Mouse (Mus musculus): Measurements from ENCODE around the gene Pax3. TPM values are rescaled to one million over a fixed set of nuclear protein-coding genes. Genes with fewer than 3 reads are reported as not detected.

Pax3 gene
- polyA plus RNA-seq, 1 experiment from 2014 or later: not detected

- H3K4me1 ChIP-seq (ENCODE audit: insufficient read depth): no peaks in the 10 kb centered on the region
- DNase-seq (no peak), ATAC-seq (no peak)
- no peak overlapping the region for H3K4me2 ChIP-seq (ENCODE audit: low read depth, low read length)
- H3K27me3 ChIP-seq (ENCODE audit: insufficient read depth, low read length): peaks cover 72% of the 10 kb centered on the region
- H3K27ac ChIP-seq (ENCODE audit: low read depth): no peak overlapping the region
- no peaks in the 10 kb centered on the region for H3K9me3 ChIP-seq (ENCODE audit: low read length)
- no peaks in the 10 kb centered on the region for H3K36me3 ChIP-seq (replicated peaks; ENCODE audit: insufficient read depth, low read length)
- WGBS (ENCODE audit: insufficient replicate concordance): 2% methylated on average over 8 of the region's 8 CpGs
- TF ChIP-seq CTCF (IDR thresholded peaks at IDR 0.05; ENCODE audit: low read depth): no peak
- H3K4me3 ChIP-seq (ENCODE audit: low read depth, low read length): no peak overlapping the region
- no peak overlapping the region for H3K9ac ChIP-seq (replicated peaks)
These were observed 9.7 kb downstream of the Pax3 start for GRCm38 (mm10) chr1:78187122-78187787.

GRCm38 (mm10) chr1:78182954-78183353, 14.0 kb downstream of the Pax3 start:
- 50% methylated on average over 5 of the region's 5 CpGs for WGBS (ENCODE audit: insufficient replicate concordance)
- H3K4me3 ChIP-seq (ENCODE audit: low read depth, low read length): no peak overlapping the region
- no peak overlapping the region for H3K9ac ChIP-seq (replicated peaks)
- no peak for TF ChIP-seq EP300 (IDR thresholded peaks at IDR 0.05; ENCODE audit: low read depth)
- no peak for TF ChIP-seq CTCF (IDR thresholded peaks at IDR 0.05; ENCODE audit: low read depth)
- no peaks in the 10 kb centered on the region for H3K36me3 ChIP-seq (replicated peaks; ENCODE audit: insufficient read depth, low read length)
- no peaks in the 10 kb centered on the region for H3K9me3 ChIP-seq (ENCODE audit: low read length)
- no peaks in the 10 kb centered on the region for H3K4me1 ChIP-seq (ENCODE audit: insufficient read depth)
- DNase-seq (no peak), ATAC-seq (no peak)
- H3K27ac ChIP-seq (ENCODE audit: low read depth): no peak overlapping the region
- H3K27me3 ChIP-seq (ENCODE audit: insufficient read depth, low read length): peaks cover 53% of the 10 kb centered on the region
- no peak overlapping the region for H3K4me2 ChIP-seq (ENCODE audit: low read depth, low read length)

- H3K9me3 ChIP-seq (ENCODE audit: low read length): no peaks in the 10 kb centered on the region
- no peaks in the 10 kb centered on the region for H3K4me1 ChIP-seq (ENCODE audit: insufficient read depth)
- ATAC-seq (no peak), DNase-seq (no peak)
- no peak overlapping the region for H3K9ac ChIP-seq (replicated peaks)
- H3K36me3 ChIP-seq (replicated peaks; ENCODE audit: insufficient read depth, low read length): no peaks in the 10 kb centered on the region
- H3K4me2 ChIP-seq (ENCODE audit: low read depth, low read length): peak overlapping the region; percentile 15; the same call in 1 of the 2 replicates
- no peak for TF ChIP-seq CTCF (IDR thresholded peaks at IDR 0.05; ENCODE audit: low read depth)
- no peak for TF ChIP-seq EP300 (IDR thresholded peaks at IDR 0.05; ENCODE audit: low read depth)
- no peak overlapping the region for H3K27ac ChIP-seq (ENCODE audit: low read depth)
- peaks cover 43% of the 10 kb centered on the region for H3K27me3 ChIP-seq (ENCODE audit: insufficient read depth, low read length)
- no peak overlapping the region for H3K4me3 ChIP-seq (ENCODE audit: low read depth, low read length)
- 16% methylated on average over 9 of the region's 9 CpGs for WGBS (ENCODE audit: insufficient replicate concordance)
These were observed 15.1 kb downstream of the Pax3 start for GRCm38 (mm10) chr1:78181882-78182281.

GRCm38 (mm10) chr1:78172334-78172733, 24.6 kb downstream of the Pax3 start:
- Histone ChIP-seq H3K9ac (replicated peaks) (no peak overlapping the region), H3K27me3 (ENCODE audit: insufficient read depth, low read length) (peaks cover 19% of the 10 kb centered on the region; the same call in 1 of the 2 replicates), H3K36me3 (replicated peaks; ENCODE audit: insufficient read depth, low read length) (no peaks in the 10 kb centered on the region), H3K9me3 (ENCODE audit: low read length) (no peaks in the 10 kb centered on the region), H3K27ac (ENCODE audit: low read depth) (no peak overlapping the region), H3K4me3 (ENCODE audit: low read depth, low read length) (no peak overlapping the region), H3K4me2 (ENCODE audit: low read depth, low read length) (no peak overlapping the region), H3K4me1 (ENCODE audit: insufficient read depth) (no peaks in the 10 kb centered on the region)
- DNase-seq (no peak), ATAC-seq (no peak)
- WGBS (ENCODE audit: insufficient replicate concordance): 55% methylated on average over 6 of the region's 6 CpGs
- no peak for TF ChIP-seq EP300 (IDR thresholded peaks at IDR 0.05; ENCODE audit: low read depth)
- no peak for TF ChIP-seq CTCF (IDR thresholded peaks at IDR 0.05; ENCODE audit: low read depth)

GRCm38 (mm10) chr1:78171671-78172070, 25.3 kb downstream of the Pax3 start:
- WGBS (ENCODE audit: insufficient replicate concordance): 42% methylated on average over 1 of the region's 1 CpGs
- Histone ChIP-seq H3K9ac (replicated peaks) (no peak overlapping the region), H3K36me3 (replicated peaks; ENCODE audit: insufficient read depth, low read length) (no peaks in the 10 kb centered on the region), H3K9me3 (ENCODE audit: low read length) (no peaks in the 10 kb centered on the region), H3K27ac (ENCODE audit: low read depth) (no peak overlapping the region), H3K4me3 (ENCODE audit: low read depth, low read length) (no peak overlapping the region), H3K4me2 (ENCODE audit: low read depth, low read length) (no peak overlapping the region), H3K4me1 (ENCODE audit: insufficient read depth) (no peaks in the 10 kb centered on the region), H3K27me3 (ENCODE audit: insufficient read depth, low read length) (peaks cover 19% of the 10 kb centered on the region; the same call in 1 of the 2 replicates)
- DNase-seq: no peak
- no peak for TF ChIP-seq EP300 (IDR thresholded peaks at IDR 0.05; ENCODE audit: low read depth)
- no peak for TF ChIP-seq CTCF (IDR thresholded peaks at IDR 0.05; ENCODE audit: low read depth)
- no peak for ATAC-seq

- ATAC-seq (no peak), DNase-seq (no peak)
- Histone ChIP-seq H3K36me3 (replicated peaks; ENCODE audit: insufficient read depth, low read length) (no peaks in the 10 kb centered on the region), H3K4me1 (ENCODE audit: insufficient read depth) (no peaks in the 10 kb centered on the region), H3K4me2 (ENCODE audit: low read depth, low read length) (no peak overlapping the region), H3K9ac (replicated peaks) (no peak overlapping the region), H3K4me3 (ENCODE audit: low read depth, low read length) (no peak overlapping the region), H3K27me3 (ENCODE audit: insufficient read depth, low read length) (peaks cover 13% of the 10 kb centered on the region; the same call in 1 of the 2 replicates), H3K9me3 (ENCODE audit: low read length) (no peaks in the 10 kb centered on the region), H3K27ac (ENCODE audit: low read depth) (no peak overlapping the region)
- TF ChIP-seq EP300 (IDR thresholded peaks at IDR 0.05; ENCODE audit: low read depth): no peak
- TF ChIP-seq CTCF (IDR thresholded peaks at IDR 0.05; ENCODE audit: low read depth): no peak
- WGBS (ENCODE audit: insufficient replicate concordance): 60% methylated on average over 9 of the region's 9 CpGs
These were observed 26.2 kb downstream of the Pax3 start for GRCm38 (mm10) chr1:78170771-78171170.
